Mouse (Mus musculus): Measurements from ENCODE around the gene Htr5a. TPM values are rescaled to one million over a fixed set of nuclear protein-coding genes. Genes with fewer than 3 reads are reported as not detected.

The Htr5a gene
- total RNA-seq (2021), result under 1 TPM in 1 of 2 experiments, not detected in 1; 0.06 TPM
- long read RNA-seq, experiment 1, result 0 reads
- long read RNA-seq, experiment 2, result 0 reads

DNA sequence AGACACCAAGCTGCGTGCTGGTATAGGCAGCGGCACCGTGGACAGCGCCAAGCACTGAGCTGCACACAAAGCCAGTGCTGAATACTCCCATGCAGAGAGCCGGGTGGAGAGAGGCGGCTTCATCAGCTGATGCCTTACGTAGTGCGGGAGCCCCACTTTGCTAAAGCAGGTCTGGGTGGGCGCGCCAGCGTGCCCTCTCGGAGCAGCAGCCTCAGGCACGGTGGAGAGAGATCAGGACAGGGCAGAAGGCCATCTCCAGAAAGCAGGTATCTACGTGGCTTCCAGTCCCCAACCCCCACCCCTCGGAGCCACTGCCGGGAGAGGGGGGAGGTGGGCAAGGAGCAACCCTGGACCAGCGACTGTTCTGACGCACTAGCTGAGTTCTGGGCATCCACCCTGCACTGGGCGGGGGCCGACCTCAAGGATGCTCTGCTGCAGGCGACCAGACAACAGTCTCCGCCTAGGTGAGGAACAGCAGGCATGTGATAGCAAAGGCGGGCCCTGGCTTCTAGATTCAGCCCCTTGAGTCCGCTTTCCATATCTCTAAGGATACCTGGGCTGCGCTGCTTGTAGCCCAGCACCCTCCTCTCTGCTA, at the start of gene Htr5a:
Gene Htr5a (plus strand): TSS at position 449 of the 595 bp plus-strand sequence.
- DNase-seq (ENCODE audit: low spot score in 2 of 2), result no peak

DNA sequence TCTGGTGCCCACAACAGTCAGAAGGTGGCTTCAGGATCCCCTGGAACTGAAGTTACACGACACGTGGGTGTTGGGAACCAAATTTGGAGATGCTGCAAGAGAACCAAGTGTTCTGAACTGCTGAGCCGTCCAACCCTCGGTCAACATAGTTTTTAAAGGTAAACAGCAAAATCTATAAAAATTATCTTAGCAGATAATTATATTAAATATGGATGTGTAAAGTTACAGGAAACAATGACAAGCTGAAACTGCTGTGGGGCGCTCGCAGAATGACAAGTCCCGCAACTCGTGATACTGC, 49.8 kb upstream of the Htr5a start:
- DNase-seq (ENCODE audit: low spot score in 2 of 2), result no peak

DNA sequence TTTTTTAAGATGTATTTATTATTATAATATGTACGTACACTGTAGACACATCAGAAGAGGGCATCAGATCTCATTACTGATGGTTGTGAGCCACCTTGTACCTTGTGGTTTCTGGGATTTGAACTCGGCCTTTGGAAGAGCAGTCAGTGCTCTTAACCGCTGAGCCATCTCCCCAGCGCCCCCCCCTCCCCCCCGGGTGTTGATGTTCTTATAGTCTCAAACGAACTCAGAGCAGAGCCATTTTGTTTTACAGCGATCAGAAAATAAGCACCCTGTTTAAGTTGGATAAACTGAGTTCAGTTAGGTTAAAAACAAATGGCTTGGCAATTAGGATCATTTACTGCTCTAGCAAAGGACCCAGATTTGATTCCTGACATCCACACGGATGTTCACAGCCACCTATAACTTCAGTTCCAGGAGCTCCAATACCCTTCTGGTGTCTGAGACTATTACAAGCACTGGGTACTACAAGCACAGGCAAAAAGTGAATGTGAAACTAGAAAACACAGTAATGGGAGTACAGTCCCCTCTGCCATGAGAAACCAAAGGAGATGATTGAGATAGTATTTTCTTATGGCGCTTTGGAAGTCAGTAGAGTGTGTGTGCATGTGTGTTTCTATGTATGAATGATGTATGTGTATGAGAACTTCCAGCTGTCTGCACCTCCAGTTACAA, 49.3 kb upstream of the Htr5a start:
- no peak for DNase-seq (ENCODE audit: low spot score in 2 of 2)

DNA sequence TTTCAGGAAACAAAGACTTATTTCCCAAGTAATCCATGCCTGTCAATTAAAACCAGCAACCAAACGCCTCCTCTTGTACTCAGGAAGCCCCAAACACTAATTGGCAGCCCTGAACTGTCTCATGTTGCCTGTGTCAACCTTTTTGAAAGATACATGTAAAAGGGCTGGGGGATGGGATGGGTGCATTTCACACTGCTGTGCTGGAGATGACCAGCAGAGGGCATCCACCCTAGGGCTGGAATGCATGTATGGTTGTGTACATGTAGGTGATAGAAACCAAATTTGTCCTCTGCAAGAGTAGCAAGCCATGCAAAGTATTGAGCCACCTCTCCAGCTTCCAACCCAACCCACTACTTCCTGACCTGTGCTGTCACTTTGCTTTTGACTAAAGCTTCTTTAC, 48.0 kb upstream of the Htr5a start:
- DNase-seq (ENCODE audit: low spot score in 2 of 2), result peak; percentile 13 to 19

DNA sequence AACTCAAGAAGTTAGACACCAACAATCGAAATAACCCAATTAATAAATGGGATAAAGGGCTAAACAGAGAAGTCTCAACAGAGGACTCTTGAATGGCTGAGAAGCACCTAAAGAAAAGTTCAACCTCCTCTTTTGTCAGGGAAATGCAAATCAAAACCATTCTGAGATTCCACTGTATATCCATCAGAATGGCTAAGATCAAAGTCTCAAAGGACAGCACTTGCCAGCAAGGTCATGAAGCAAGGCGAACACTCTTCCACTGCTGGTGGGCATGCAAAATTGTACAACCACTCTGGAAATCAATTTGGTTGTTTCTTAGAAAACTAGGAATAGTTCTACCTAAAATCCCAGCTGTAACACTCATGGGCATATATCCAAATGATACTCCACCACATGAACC, 27.7 kb upstream of the Htr5a start:
- no peak for DNase-seq (ENCODE audit: low spot score in 2 of 2)

DNA sequence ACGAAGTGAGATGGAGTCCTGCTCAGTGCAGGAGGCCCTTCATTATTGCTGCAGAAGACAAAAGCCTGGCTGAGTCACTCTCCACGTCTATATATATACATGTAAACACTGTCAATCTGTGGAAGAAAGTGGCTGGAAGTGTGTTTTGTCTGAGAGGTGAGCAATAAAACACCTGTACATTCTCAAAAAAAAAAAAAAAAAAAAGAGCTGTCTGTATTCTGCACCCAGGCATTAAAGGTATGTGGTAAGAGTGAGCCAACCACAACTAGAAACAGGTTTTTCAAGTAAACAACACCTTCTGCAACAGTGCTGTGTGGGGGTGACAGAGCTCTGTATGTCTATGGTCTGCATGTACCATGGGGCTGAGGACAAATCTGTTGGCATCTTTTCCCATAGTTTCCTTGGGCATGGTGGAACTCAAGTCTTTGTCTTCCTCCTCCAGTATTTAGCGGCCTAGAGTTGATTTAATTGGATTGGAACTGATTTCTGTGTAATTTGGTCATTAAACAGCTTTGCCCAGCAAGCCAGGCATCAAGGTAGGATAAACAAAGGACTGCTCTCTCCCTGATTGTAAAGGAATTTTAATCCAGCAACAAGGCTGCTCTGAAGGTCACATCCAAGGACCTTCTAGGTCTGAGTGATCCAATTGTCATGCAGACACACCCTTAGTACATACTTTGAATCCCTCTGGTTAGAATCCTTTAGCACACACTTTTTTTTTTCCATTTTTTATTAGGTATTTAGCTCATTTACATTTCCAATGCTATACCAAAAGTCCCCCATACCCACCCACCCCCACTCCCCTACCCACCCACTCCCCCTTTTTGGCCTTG, 22.9 kb upstream of the Htr5a start:
- DNase-seq (ENCODE audit: low spot score in 2 of 2), result no peak

DNA sequence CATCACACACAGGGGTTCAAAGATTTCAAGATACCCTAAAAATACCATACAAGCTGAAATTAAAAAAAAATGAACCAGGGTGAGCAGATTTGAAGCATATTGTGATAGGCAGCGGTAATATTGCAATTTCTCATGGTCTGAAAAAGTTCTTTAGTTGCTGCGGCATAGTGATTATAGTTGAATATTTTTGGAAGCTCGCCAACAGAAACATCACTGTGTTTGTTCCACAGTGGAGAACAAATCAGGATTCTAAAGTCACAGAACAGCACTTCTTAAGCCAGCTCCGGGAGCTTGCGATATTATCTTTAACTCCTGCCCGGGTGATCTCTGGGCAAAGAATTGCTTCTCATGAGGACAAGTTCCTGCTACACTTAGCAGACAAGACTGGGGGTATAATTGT, 20.8 kb upstream of the Htr5a start:
- DNase-seq (ENCODE audit: low spot score in 2 of 2), result no peak

DNA sequence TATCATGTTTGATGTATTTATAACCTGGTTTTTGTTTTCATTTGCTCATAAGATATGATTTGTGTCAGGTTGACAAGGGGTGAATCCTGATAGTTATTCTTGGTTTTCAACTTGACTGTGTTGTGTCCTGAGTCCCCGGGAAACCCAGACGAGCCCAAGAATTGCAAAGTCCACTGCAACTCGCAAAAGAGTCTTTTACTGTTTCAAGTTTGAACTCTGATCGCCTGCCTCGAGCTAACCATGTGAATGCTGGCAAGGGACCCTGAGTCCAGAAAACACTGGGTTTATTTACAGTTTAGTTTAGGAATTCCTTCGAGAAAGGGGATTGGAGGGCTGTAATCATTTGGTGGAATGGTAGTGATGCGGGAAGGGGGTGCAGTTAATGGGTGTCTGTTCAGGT, 14.0 kb upstream of the Htr5a start:
- DNase-seq (ENCODE audit: low spot score in 2 of 2), result no peak

DNA sequence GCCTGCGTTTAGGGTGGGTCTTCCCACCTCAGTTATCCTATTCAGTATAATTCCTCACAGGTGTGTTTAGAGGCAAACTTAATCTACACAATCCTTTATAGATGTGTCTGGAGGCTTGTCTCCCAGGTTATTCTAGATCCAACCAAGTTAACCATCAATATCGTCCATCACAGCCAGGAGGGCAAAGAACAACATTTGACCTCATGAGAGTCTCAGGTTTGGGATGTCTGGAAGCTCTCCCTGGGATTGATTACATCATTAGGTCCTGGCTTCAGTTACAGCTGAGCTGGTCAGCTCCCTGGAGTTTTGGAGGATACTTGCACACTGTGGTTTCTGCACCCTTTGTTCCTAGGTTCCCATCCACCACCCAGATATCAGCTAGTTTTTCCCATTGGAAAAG, 6.9 kb upstream of the Htr5a start:
- no peak for DNase-seq (ENCODE audit: low spot score in 2 of 2)

DNA sequence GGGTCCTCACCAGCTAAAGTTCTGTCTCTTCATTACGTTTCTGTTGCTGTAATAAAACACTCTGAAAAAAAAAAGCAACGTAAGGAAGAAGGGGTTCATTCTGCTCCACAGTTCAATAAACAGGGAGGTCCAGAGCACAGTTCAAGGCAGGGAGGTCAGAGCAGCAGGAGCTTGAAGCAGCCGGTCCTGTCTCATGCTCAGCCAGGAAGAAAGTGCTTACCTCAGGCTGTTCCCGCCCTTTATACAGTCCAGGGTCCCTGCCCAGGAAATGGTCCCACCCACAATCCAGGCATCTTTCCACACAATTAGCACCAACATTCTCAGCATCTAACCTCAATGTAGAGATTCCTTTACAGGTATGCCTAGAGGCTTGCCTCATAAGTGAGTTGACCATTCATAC, 3.9 kb upstream of the Htr5a start:
- DNase-seq (ENCODE audit: low spot score in 2 of 2), result no peak

DNA sequence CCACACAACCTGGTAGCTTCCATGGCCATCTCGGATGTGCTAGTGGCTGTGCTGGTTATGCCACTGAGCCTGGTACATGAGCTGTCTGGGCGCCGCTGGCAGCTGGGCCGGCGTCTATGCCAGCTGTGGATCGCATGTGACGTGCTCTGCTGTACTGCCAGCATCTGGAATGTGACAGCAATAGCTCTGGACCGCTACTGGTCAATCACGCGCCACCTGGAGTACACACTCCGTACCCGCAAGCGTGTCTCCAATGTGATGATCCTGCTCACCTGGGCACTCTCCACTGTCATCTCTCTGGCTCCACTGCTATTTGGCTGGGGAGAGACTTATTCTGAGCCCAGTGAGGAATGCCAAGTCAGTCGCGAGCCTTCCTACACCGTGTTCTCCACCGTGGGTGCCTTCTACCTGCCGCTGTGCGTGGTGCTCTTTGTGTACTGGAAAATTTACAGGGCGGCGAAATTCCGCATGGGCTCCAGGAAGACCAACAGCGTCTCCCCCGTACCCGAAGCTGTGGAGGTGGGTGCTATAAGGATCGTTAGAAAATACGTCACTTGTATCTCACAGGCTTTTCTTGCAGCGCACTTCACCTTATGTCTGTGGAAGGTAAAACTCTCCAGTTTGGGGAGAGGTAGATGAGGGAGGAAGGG, 847 bp downstream of the Htr5a start:
- DNase-seq (ENCODE audit: low spot score in 2 of 2), result no peak

DNA sequence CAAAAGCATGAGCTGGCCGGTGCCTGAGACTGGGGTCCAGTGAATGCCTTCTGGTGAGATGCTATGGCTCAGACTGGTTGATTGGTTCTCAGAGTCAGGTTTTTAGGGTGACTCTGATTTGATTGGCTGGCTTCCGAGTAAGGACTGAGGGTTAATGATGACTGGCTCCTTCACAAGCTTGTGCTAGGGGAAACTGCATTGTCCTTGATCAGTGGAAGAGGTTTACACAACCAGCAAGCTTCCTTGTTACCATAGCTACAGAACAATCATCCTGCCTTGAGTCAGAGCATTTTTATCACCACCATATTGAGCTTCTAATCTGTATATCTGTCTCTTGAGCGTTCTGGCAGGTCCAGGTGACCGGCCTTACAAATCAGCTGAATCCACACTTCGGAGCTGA, 5.0 kb downstream of the Htr5a start:
- DNase-seq (ENCODE audit: low spot score in 2 of 2), result no peak

DNA sequence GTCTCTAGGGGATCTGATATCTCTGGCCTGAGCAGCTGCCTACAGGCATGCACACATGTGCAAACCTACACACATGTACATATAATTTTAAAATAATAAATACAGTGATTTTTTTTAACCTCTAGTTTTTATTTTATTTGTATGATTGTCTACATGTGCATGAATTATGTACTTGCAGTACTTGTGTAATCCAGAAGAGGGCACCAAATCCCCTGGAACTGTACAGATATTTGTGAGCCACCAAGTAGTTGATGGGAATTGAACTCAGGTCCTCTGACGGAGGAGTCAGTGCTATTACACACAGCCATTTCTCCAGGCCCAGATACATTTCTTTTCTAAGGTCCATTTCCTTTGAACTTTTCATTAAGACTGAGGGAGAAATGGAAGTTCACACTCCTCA, 12.3 kb downstream of the Htr5a start:
- DNase-seq (ENCODE audit: low spot score in 2 of 2), result no peak

DNA sequence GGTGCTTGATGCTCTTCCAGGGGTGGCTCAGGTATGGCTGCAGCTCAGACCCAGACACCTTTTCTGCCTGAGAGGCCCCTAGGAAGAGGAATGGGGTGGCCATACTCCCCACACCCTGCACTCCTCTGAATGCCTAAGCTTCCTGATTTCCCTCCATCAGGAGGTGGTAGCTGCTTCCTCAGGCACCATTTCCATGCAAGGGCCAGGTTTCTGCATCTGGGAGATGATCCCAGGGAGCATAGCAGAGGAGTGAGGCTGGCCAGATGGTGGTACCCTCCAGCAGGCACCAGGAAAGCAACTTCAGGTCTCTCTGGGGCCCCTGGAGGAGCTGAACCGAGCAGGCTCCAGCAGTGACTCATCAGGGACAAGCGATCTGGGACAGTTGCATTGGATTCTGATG, 13.8 kb downstream of the Htr5a start:
- DNase-seq (ENCODE audit: low spot score in 2 of 2), result no peak

DNA sequence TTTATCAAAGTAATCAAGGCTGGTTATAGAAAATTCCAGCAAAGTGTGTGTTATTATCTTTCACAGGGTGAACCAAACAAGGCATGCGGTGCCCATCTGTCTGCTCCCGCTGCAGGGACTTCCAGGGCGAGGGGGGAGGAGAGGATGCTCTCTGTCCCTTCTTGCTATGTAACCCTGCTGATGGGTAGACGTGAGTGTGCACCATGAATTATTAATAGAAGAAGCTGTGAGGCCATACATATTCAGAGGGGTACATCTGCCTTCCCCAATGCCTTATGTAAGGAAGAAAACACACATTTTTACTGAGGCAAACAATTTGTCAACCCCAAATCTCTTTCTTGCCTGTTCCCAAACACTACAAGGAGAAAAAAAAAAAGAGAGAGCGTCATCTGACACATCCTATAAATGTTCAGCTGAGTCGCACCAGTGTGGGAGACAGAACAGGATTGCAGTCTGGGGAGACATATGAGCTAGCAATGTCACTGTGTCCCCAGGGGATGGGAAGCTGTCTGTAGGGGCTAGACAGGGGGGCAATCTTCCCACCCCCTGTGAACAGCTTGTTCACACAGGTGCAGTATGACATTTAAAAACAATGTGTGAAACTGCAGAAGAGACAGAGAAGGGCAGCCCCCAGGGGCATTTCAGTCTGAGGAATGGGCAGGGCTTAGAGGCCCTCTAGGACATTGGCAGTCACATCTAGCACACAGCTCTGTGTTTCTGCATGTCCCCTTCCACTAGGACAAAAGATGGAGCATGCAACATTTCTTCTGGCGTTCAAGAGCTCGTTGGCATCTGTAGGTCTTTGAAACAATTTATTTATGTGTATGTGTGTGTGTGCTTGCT, 31.5 kb downstream of the Htr5a start:
- DNase-seq (ENCODE audit: low spot score in 2 of 2), result no peak

DNA sequence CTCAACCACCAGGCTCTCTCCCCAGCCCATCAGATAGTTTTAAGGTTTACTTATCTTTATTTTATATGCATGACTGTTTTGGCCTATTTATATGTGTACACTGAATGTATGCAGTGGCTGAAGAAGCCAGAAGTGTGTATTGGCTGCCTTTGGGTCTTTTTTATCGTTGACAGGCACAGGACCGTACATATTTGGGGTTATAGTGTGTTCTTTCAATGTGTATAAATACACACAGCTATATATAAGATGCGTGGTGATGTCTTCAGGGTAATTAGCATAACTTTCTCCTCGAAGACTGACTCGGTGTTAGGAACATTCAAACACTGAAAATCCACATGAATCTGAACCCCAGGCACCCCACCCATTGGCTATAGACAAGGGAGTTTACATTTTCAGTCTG, 32.3 kb downstream of the Htr5a start:
- DNase-seq (ENCODE audit: low spot score in 2 of 2), result no peak

DNA sequence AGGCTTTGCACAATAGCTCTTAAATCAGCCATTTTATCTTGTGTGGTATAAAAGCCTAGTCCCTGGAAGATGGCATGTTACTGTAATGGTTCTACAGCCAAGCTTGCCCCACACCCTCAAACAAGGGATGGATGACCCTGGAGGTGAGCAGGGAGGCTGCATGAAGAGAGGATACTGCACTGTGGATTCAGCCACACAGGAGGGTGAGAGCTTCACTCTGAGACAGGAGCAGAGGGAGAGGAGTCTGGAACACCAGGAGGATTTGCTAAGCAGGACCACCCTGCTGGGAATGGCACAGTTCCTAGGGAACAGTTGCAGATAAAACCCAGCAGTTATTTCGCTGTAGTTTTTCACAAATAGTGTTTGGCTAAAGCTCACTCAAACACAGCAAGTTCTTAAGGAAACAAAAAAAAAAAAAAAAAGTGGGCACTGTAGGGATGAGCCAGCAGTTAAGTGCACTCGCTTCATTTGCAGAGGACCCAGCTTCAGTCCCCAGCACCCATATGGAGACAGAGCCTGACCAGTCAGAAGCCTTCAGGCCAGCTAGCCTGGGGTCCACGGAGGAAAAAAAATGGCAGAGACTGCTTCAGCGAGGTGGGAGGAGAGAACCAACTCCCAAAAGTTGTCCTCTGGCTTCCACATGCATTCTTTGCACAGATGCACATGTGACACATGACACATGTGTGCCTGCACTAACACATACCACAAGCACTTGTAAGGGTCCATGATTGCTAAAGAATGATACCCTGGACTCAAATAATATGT, 33.6 kb downstream of the Htr5a start:
- no peak for DNase-seq (ENCODE audit: low spot score in 2 of 2)

DNA sequence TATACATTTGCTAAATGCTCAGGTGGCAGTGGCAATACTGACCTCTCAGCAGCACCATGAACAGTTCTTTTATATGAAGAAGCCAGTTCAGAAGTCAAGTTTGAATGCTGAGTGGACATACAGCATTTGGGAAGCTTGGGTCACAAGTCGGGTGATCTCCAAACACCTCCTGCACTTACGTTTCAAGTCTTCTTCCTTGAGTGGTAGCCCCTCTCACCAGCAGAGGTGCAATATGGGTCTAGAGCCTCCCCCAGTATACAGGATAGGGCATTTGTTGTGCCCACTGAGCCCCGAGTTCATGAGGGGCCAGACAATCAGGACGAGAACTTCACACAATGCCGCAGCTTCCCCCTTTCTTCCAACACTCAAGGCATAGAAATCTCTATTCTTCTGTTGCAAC, 36.4 kb downstream of the Htr5a start:
- DNase-seq (ENCODE audit: low spot score in 2 of 2), result no peak

DNA sequence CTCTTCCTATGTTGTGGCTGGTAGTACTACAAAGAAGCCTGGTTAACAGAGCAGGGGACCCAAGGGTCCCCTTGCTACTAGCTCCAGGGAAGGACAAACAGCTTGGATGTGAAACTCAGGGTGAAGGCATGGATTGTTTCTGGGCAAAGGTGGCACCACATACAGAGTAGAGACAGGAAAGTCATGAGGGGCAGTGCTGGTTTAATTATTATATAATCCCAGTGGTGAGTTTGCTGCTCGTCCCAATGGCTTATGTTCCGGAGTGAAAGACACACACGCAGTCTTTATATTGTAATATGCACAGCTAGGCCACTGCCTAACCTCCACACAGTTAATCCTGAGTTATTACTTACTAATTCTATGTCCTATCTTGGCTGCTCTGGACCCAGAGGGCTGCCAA, 37.8 kb downstream of the Htr5a start:
- no peak for DNase-seq (ENCODE audit: low spot score in 2 of 2)

DNA sequence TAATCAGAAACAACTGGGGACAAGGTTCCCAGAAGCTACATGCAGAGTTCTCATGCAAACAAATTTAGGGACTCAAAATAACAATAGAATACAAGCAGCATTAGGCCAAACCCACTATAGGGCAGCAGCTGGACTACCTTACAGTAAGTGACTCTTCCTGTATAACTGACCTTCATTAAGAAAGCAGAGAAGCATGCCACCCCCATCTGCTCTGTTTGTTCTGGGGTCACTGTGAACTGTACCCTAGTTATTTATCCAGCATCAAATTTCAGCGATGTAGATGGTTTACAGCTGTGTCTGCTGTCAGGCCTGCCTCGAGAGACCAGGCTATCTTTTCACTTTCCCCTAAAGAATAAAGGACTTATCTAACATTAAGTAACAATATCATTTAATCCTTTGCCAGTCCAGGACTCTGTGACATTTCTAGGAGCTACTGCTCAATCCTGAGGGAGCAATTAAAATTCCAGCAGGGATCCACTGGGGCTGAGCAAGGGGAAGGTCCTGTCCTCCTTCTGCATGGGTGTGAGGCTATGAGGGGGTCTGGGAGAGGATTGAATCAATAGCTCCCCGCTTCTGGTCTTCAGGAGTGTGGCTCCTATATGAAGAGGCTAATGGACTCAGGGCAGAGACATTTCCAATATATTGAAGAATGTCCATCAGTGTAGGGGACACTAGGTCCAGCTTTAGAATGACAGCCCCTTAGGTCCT, 38.5 kb downstream of the Htr5a start:
- no peak for DNase-seq (ENCODE audit: low spot score in 2 of 2)

All from adrenal gland, postnatal 4 days (tissue).